Mouse (Mus musculus): ENCODE data around the gene Abcc3. TPM values are rescaled to one million over a fixed set of nuclear protein-coding genes. Genes with fewer than 3 reads are reported as not detected.

Abcc3 gene
- 1.6 TPM for polyA plus RNA-seq (2014; fragmentation: Illumina TruSeq; extraction: RNeasy Lipid Tissue Mini Kit (QIAGEN cat#74804))

DNA sequence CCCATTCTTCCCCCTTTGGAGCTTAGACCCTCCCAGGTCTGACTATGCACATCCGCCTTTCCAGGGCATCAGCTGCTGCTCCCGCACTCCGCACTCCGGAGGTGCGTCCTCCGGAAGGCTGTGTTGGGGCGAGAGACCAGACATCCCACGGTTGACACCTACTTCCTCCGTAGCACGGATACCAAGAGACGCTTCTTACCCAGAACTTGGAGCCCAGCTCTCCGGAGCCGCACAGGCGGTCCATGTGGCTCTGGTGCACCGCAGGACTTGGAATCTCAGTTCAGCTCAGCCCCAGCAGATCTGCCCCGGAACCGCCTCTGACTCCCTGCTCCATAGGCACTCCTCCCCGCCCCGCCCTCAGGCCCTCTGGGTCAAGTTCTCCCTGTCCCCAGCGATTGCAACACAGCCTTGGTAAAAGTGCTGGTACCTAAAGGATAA is at the start of gene Abcc3:
Gene Abcc3 (minus strand): TSS at position 326 of the 438 bp plus-strand sequence.

DNA sequence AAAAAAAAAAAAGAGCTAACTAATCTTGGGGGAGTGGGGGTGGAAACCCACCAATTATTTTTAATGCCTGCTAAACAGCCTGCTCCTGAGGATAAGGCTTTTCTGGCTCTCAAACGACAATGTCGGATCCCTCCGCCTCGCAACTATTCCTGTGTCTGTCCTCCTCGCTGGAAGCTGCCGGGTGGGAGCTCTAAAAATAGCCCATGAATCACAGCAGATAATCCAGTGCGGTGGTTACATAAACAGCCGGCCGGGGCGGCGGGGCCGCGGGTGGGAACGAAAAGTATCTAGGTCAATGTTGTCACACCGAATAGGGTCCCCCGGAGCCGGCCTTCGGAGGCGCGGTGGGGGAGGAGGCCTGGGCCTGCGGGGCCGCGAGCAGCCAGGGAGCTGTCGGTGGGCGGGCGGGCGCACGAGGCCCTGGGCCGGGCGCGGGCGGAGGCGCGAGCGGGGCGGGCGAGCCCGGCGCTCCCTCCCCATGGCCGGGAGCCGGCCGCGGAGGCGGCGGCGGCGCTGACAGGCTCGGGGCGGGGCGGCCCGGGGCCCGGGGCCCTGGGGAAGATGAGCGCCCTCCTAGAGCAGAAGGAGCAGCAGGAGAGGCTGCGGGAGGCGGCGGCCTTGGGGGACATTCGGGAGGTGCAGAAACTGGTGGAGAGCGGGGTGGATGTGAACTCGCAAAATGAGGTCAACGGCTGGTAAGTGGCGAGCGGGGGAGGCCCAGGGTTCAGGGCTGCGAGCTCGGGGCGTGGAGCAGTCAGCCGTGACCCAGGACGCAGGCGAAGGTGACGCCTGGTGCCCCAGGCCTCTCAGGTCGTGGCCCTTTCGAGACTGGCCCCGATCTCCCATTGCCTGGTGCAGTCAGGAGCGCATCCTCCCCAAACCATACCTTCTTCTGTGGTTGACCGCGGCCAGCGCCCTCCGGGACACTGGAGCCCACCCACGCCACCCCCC is 64.8 kb downstream of the Abcc3 start, which contains the start of gene Ankrd40:
Gene Ankrd40 (plus strand): TSS at position 309 of the 951 bp plus-strand sequence.

DNA sequence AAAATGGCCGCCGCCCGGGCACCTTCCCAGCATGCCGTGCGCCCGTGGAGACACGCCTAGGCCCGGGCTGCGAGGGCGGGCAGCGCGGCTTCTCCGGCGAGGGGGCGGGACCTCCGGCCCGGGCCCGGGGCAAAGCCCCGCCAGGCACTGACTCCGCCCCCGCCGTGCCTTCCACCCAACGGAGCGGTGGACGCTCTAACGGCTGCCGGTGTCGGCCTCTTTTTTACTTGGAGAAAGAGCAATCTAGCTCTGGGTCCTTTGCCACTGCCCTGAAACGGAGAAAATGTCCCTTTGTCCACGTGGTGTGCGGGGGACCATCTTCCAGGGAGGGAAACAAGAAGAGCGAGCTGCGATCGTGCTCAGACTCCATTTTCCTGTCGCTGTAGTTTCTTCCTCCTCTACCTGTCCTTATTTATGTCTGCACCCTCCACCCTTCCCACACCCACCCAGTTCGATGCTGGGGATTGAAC is 70.8 kb downstream of the Abcc3 start, which contains the start of gene Luc7l3:
Gene Luc7l3 (minus strand): TSS at position 58 of the 470 bp plus-strand sequence.

Other genes starting within 250 kb of the Abcc3 start
- 203 TPM for gene Tob1, start 181.5 kb downstream of the Abcc3 start, polyA plus RNA-seq (2014; fragmentation: Illumina TruSeq; extraction: RNeasy Lipid Tissue Mini Kit (QIAGEN cat#74804))
- 0.46 TPM for gene Wfikkn2, start 147.0 kb downstream of the Abcc3 start, polyA plus RNA-seq (2014; fragmentation: Illumina TruSeq; extraction: RNeasy Lipid Tissue Mini Kit (QIAGEN cat#74804))
- gene Gm21885, start 111.1 kb downstream of the Abcc3 start, polyA plus RNA-seq (2014; fragmentation: Illumina TruSeq; extraction: RNeasy Lipid Tissue Mini Kit (QIAGEN cat#74804)), result not detected
- gene Luc7l3, start 71.0 kb downstream of the Abcc3 start, polyA plus RNA-seq (2014; fragmentation: Illumina TruSeq; extraction: RNeasy Lipid Tissue Mini Kit (QIAGEN cat#74804)), result 324 TPM
- gene Ankrd40, start 65.0 kb downstream of the Abcc3 start, polyA plus RNA-seq (2014; fragmentation: Illumina TruSeq; extraction: RNeasy Lipid Tissue Mini Kit (QIAGEN cat#74804)), result 73.0 TPM
- 0.09 TPM for gene Cacna1g, start 81.2 kb upstream of the Abcc3 start, polyA plus RNA-seq (2014; fragmentation: Illumina TruSeq; extraction: RNeasy Lipid Tissue Mini Kit (QIAGEN cat#74804))
- gene Spata20, start 93.2 kb upstream of the Abcc3 start, polyA plus RNA-seq (2014; fragmentation: Illumina TruSeq; extraction: RNeasy Lipid Tissue Mini Kit (QIAGEN cat#74804)), result not detected
- gene Epn3, start 107.0 kb upstream of the Abcc3 start, polyA plus RNA-seq (2014; fragmentation: Illumina TruSeq; extraction: RNeasy Lipid Tissue Mini Kit (QIAGEN cat#74804)), result 0.74 TPM
- gene Mycbpap, start 128.7 kb upstream of the Abcc3 start, polyA plus RNA-seq (2014; fragmentation: Illumina TruSeq; extraction: RNeasy Lipid Tissue Mini Kit (QIAGEN cat#74804)), result 0.37 TPM
- gene Rsad1, start 156.3 kb upstream of the Abcc3 start, polyA plus RNA-seq (2014; fragmentation: Illumina TruSeq; extraction: RNeasy Lipid Tissue Mini Kit (QIAGEN cat#74804)), result 9.4 TPM
- gene Chad, start 172.1 kb upstream of the Abcc3 start, polyA plus RNA-seq (2014; fragmentation: Illumina TruSeq; extraction: RNeasy Lipid Tissue Mini Kit (QIAGEN cat#74804)), result not detected
- 38.4 TPM for gene Acsf2, start 208.9 kb upstream of the Abcc3 start, polyA plus RNA-seq (2014; fragmentation: Illumina TruSeq; extraction: RNeasy Lipid Tissue Mini Kit (QIAGEN cat#74804))
- gene Lrrc59, start 236.8 kb upstream of the Abcc3 start, polyA plus RNA-seq (2014; fragmentation: Illumina TruSeq; extraction: RNeasy Lipid Tissue Mini Kit (QIAGEN cat#74804)), result 79.2 TPM